Mouse (Mus musculus) neural tube, embryonic 13.5 days (tissue): Measurements from ENCODE around the gene Ptprt. TPM values are rescaled to one million over a fixed set of nuclear protein-coding genes. Genes with fewer than 3 reads are reported as not detected.
A peak's percentile ranks its signal among the peaks of the same experiment; 100 is the strongest.
"Not testable (repeated sequence)": the region's sequence is repeated elsewhere in the genome, so short reads cannot be mapped to it uniquely, and the experiment has no call there.

Source experiments
- ATAC-seq: fragments of 200-750 bp; cut with Nextera tagmentation; 2 replicates; pipeline ENCODE4 v1.8.0; 2017; ENCODE audit warnings: low read depth, mild to moderate bottlenecking, moderate TSS enrichment, moderate library complexity
- H3K27ac ChIP-seq: fragments of 300-500 bp; sonication (generic); replicated peaks from 2 replicates; pipeline ENCODE4 v1.5.1; 2015; ENCODE audit warnings: moderate library complexity, mild to moderate bottlenecking, inconsistent platforms
- H3K27me3 ChIP-seq: fragments of 300-500 bp; sonication (generic); 2 replicates; pipeline ENCODE4 v1.6.1; 2015; ENCODE audit warnings: mild to moderate bottlenecking, inconsistent platforms
- H3K36me3 ChIP-seq: fragments of 300-500 bp; sonication (generic); 2 replicates; pipeline ENCODE4 v1.6.1; 2015; ENCODE audit warnings: mild to moderate bottlenecking, inconsistent platforms
- H3K4me1 ChIP-seq: fragments of 300-500 bp; sonication (generic); replicated peaks from 2 replicates; pipeline ENCODE4 v1.6.1; 2015; ENCODE audit warnings: inconsistent platforms
- H3K4me2 ChIP-seq: fragments of 300-500 bp; sonication (generic); 2 replicates; pipeline ENCODE4 v1.6.1; 2015; ENCODE audit warnings: inconsistent platforms, mild to moderate bottlenecking, moderate library complexity
- H3K4me3 ChIP-seq: fragments of 300-500 bp; sonication (generic); 2 replicates; pipeline ENCODE4 v1.5.1; 2015; ENCODE audit warnings: mild to moderate bottlenecking, inconsistent platforms
- H3K9ac ChIP-seq: fragments of 300-500 bp; sonication (generic); 2 replicates; pipeline ENCODE4 v1.6.1; 2015; ENCODE audit warnings: moderate library complexity, mild to moderate bottlenecking, inconsistent platforms
- H3K9me3 ChIP-seq: fragments of 300-500 bp; sonication (generic); 2 replicates; pipeline ENCODE4 v1.6.1; 2016; ENCODE audit warnings: inconsistent platforms
- WGBS: fragments of 180-500 bp; shearing (Covaris S2); methylation state at CpG from one replicate; pipeline ENCODE4 v1.1.7; 2015; 5-methylcytosine and 5-hydroxymethylcytosine counted together
- polyA plus RNA-seq: library from polyadenylated mRNA; unstranded; fragments of >200 nt; fragmentation: Nextera tagmentation; extraction: Ambion mirVana; gene quantifications from 2 replicates; pipeline ENCODE4 v1.2.1, GENCODE M21; 2015

Gene Ptprt
- polyA plus RNA-seq, 1 experiment from 2014 or later: 6.6 TPM

- Histone ChIP-seq H3K4me3 (no peak overlapping the region), H3K9me3 (no peaks in the 10 kb centered on the region), H3K27ac (no peak overlapping the region), H3K4me1 (no peaks in the 10 kb centered on the region), H3K4me2 (no peak overlapping the region), H3K36me3 (no peaks in the 10 kb centered on the region), H3K27me3 (no peaks in the 10 kb centered on the region), H3K9ac (no peak overlapping the region)
- ATAC-seq: no peak
- WGBS: 88% methylated on average over 1 of the region's 1 CpGs
Measured at GRCm38 (mm10) chr2:162172529-162172928, 488.4 kb downstream of the Ptprt start.

GRCm38 (mm10) chr2:162141845-162142411, 519.0 kb downstream of the Ptprt start:
- Histone ChIP-seq H3K4me1 (no peaks in the 10 kb centered on the region), H3K9ac (no peak overlapping the region), H3K27ac (no peak overlapping the region), H3K9me3 (no peaks in the 10 kb centered on the region), H3K36me3 (no peaks in the 10 kb centered on the region), H3K27me3 (no peaks in the 10 kb centered on the region), H3K4me2 (no peak overlapping the region), H3K4me3 (no peak overlapping the region)
- 87% methylated on average over 3 of the region's 3 CpGs for WGBS
- ATAC-seq: no peak

GRCm38 (mm10) chr2:162136176-162136575, 524.8 kb downstream of the Ptprt start:
- not testable (repeated sequence) for ATAC-seq, H3K36me3 ChIP-seq, H3K27me3 ChIP-seq, H3K4me3 ChIP-seq, H3K27ac ChIP-seq, H3K9me3 ChIP-seq, H3K9ac ChIP-seq, H3K4me2 ChIP-seq, H3K4me1 ChIP-seq
- 79% methylated on average over 3 of the region's 3 CpGs for WGBS

GRCm38 (mm10) chr2:162131607-162132304, 529.2 kb downstream of the Ptprt start:
- ATAC-seq: peak; percentile 89

GRCm38 (mm10) chr2:162129896-162130295, 531.1 kb downstream of the Ptprt start:
- no peaks in the 10 kb centered on the region for H3K36me3 ChIP-seq
- ATAC-seq: no peak
- no peak overlapping the region for H3K4me2 ChIP-seq
- no peak overlapping the region for H3K4me3 ChIP-seq
- 97% methylated on average over 1 of the region's 1 CpGs for WGBS
- H3K4me1 ChIP-seq: 0 out of 2 replicates have a peak, but pooled peaks cover 9% of the 10 kb centered on the region
- no peaks in the 10 kb centered on the region for H3K9me3 ChIP-seq
- H3K27me3 ChIP-seq: no peaks in the 10 kb centered on the region
- H3K27ac ChIP-seq: no peak overlapping the region
- no peak overlapping the region for H3K9ac ChIP-seq

More at GRCm38 (mm10) chr2:162131607-162132304, 529.2 kb downstream of the Ptprt start:
- Histone ChIP-seq H3K4me1 (0 out of 2 replicates have a peak, but pooled peaks cover 9% of the 10 kb centered on the region), H3K27ac (no peak overlapping the region), H3K27me3 (no peaks in the 10 kb centered on the region), H3K4me2 (no peak overlapping the region), H3K4me3 (no peak overlapping the region), H3K36me3 (no peaks in the 10 kb centered on the region), H3K9me3 (no peaks in the 10 kb centered on the region), H3K9ac (no peak overlapping the region)
- 62% methylated on average over 4 of the region's 4 CpGs for WGBS

GRCm38 (mm10) chr2:162118041-162118440, 542.9 kb downstream of the Ptprt start:
- WGBS: 78% methylated on average over 2 of the region's 2 CpGs

GRCm38 (mm10) chr2:162082391-162082790, 578.6 kb downstream of the Ptprt start:
- ATAC-seq: no peak
- H3K36me3 ChIP-seq: no peaks in the 10 kb centered on the region
- H3K4me3 ChIP-seq: no peak overlapping the region
- H3K9me3 ChIP-seq: no peaks in the 10 kb centered on the region
- no peak overlapping the region for H3K4me2 ChIP-seq
- H3K27me3 ChIP-seq: no peaks in the 10 kb centered on the region
- H3K27ac ChIP-seq: no peak overlapping the region
- 81% methylated on average over 3 of the region's 3 CpGs for WGBS
- 0 out of 2 replicates have a peak, but pooled peaks cover 15% of the 10 kb centered on the region for H3K4me1 ChIP-seq
- no peak overlapping the region for H3K9ac ChIP-seq

More at GRCm38 (mm10) chr2:162118041-162118440, 542.9 kb downstream of the Ptprt start:
- ATAC-seq: no peak
- Histone ChIP-seq H3K4me2 (no peak overlapping the region), H3K27ac (no peak overlapping the region), H3K4me1 (no peaks in the 10 kb centered on the region), H3K27me3 (no peaks in the 10 kb centered on the region), H3K4me3 (no peak overlapping the region), H3K36me3 (no peaks in the 10 kb centered on the region), H3K9me3 (no peaks in the 10 kb centered on the region), H3K9ac (no peak overlapping the region)

GRCm38 (mm10) chr2:162080717-162081398, 580.1 kb downstream of the Ptprt start:
- WGBS: 72% methylated on average over 1 of the region's 1 CpGs
- Histone ChIP-seq H3K4me3 (no peak overlapping the region), H3K27me3 (no peaks in the 10 kb centered on the region), H3K27ac (no peak overlapping the region), H3K9me3 (no peaks in the 10 kb centered on the region), H3K9ac (no peak overlapping the region), H3K4me1 (0 out of 2 replicates have a peak, but pooled peaks cover 8% of the 10 kb centered on the region), H3K36me3 (no peaks in the 10 kb centered on the region), H3K4me2 (no peak overlapping the region)
- no peak for ATAC-seq

GRCm38 (mm10) chr2:162078571-162079280, 582.2 kb downstream of the Ptprt start:
- H3K4me3 ChIP-seq: no peak overlapping the region
- ATAC-seq: no peak
- H3K4me1 ChIP-seq: 0 out of 2 replicates have a peak, but pooled peaks cover 8% of the 10 kb centered on the region
- no peaks in the 10 kb centered on the region for H3K27me3 ChIP-seq
- 86% methylated on average over 5 of the region's 5 CpGs for WGBS
- H3K27ac ChIP-seq: no peak overlapping the region
- H3K9me3 ChIP-seq: no peaks in the 10 kb centered on the region
- no peaks in the 10 kb centered on the region for H3K36me3 ChIP-seq
- H3K9ac ChIP-seq: no peak overlapping the region
- H3K4me2 ChIP-seq: no peak overlapping the region

GRCm38 (mm10) chr2:162052816-162053215, 608.1 kb downstream of the Ptprt start:
- no peak overlapping the region for H3K27ac ChIP-seq
- H3K9ac ChIP-seq: no peak overlapping the region
- H3K27me3 ChIP-seq: no peaks in the 10 kb centered on the region
- H3K4me1 ChIP-seq: 0 out of 2 replicates have a peak, but pooled peaks cover 2% of the 10 kb centered on the region
- ATAC-seq: no peak
- H3K9me3 ChIP-seq: no peaks in the 10 kb centered on the region
- WGBS: 87% methylated on average over 3 of the region's 3 CpGs
- no peaks in the 10 kb centered on the region for H3K36me3 ChIP-seq
- H3K4me3 ChIP-seq: no peak overlapping the region
- H3K4me2 ChIP-seq: no peak overlapping the region

GRCm38 (mm10) chr2:162050198-162050597, 610.7 kb downstream of the Ptprt start:
- Histone ChIP-seq H3K27me3 (no peaks in the 10 kb centered on the region), H3K4me1 (0 out of 2 replicates have a peak, but pooled peaks cover 2% of the 10 kb centered on the region), H3K9me3 (no peaks in the 10 kb centered on the region), H3K4me3 (no peak overlapping the region), H3K27ac (no peak overlapping the region), H3K4me2 (no peak overlapping the region), H3K9ac (no peak overlapping the region), H3K36me3 (no peaks in the 10 kb centered on the region)
- no peak for ATAC-seq
- WGBS: 94% methylated on average over 4 of the region's 4 CpGs

GRCm38 (mm10) chr2:162035615-162036014, 625.3 kb downstream of the Ptprt start:
- Histone ChIP-seq H3K36me3 (no peaks in the 10 kb centered on the region), H3K4me1 (no peaks in the 10 kb centered on the region; the same call in 1 of the 2 replicates), H3K9ac (no peak overlapping the region), H3K27ac (no peak overlapping the region), H3K4me2 (no peak overlapping the region), H3K27me3 (no peaks in the 10 kb centered on the region), H3K4me3 (no peak overlapping the region), H3K9me3 (no peaks in the 10 kb centered on the region)
- WGBS: 40% methylated on average over 4 of the region's 4 CpGs
- ATAC-seq: no peak
